Mouse (Mus musculus) midbrain, embryonic 11.5 days (tissue): ENCODE results near the gene Stradb. TPM values are rescaled to one million over a fixed set of nuclear protein-coding genes. Genes with fewer than 3 reads are reported as not detected.
"Not testable (repeated sequence)": the region's sequence is repeated elsewhere in the genome, so short reads cannot be mapped to it uniquely, and the experiment has no call there.

Experiments used
- ATAC-seq: fragments of 200-750 bp; cut with Nextera tagmentation; 2 replicates; pipeline ENCODE4 v1.8.0; 2017; ENCODE audit warnings: moderate TSS enrichment, moderate library complexity; ENCODE audit not compliant: low FRiP score
- DNase-seq: peaks from one replicate; pipeline ENCODE4 v3.0.0; 2015; ENCODE audit warnings: low spot score; ENCODE audit errors: missing footprints
- H3K27ac ChIP-seq: fragments of 300-500 bp; sonication (generic); 2 replicates; pipeline ENCODE4 v1.5.1; 2014; ENCODE audit warnings: low read depth, low read length
- H3K27me3 ChIP-seq: fragments of 300-500 bp; sonication (generic); 2 replicates; pipeline ENCODE4 v1.6.1; 2014; ENCODE audit warnings: mild to moderate bottlenecking, low read length, moderate library complexity, mixed read lengths; ENCODE audit not compliant: control insufficient read depth, insufficient read depth
- H3K36me3 ChIP-seq: fragments of 300-500 bp; sonication (generic); 2 replicates; pipeline ENCODE4 v1.6.1; 2014; ENCODE audit warnings: mild to moderate bottlenecking, low read length, moderate library complexity, mixed read lengths; ENCODE audit not compliant: control insufficient read depth, insufficient read depth
- H3K4me1 ChIP-seq: fragments of 300-500 bp; sonication (generic); 2 replicates; pipeline ENCODE4 v1.6.1; 2014; ENCODE audit warnings: low read length; ENCODE audit not compliant: control insufficient read depth, insufficient read depth
- H3K4me2 ChIP-seq: fragments of 300-500 bp; sonication (generic); 2 replicates; pipeline ENCODE4 v1.6.1; 2014; ENCODE audit warnings: mild to moderate bottlenecking, moderate library complexity
- H3K4me3 ChIP-seq: fragments of 300-500 bp; sonication (generic); 2 replicates; pipeline ENCODE4 v1.5.1; 2014; ENCODE audit warnings: low read depth, low read length
- H3K9ac ChIP-seq: fragments of 300-500 bp; sonication (generic); 2 replicates; pipeline ENCODE4 v1.6.1; 2014; ENCODE audit warnings: low read length
- H3K9me3 ChIP-seq: fragments of 300-500 bp; sonication (generic); 2 replicates; pipeline ENCODE4 v1.6.1; 2016; ENCODE audit warnings: low read length; ENCODE audit not compliant: control insufficient read depth
- WGBS: fragments of 180-500 bp; shearing (Covaris S2); extraction: QIAGEN DNeasy Blood & Tissue Kit; methylation state at CpG from one replicate; pipeline ENCODE4 v1.1.7; 2014; 5-methylcytosine and 5-hydroxymethylcytosine counted together
- polyA plus RNA-seq: library from polyadenylated mRNA; unstranded; fragments of >200 nt; fragmentation: Nextera tagmentation; extraction: Ambion mirVana; gene quantifications from 2 replicates; pipeline ENCODE4 v1.2.1, GENCODE M21; 2014

Stradb gene
- polyA plus RNA-seq, 1 experiment from 2014 or later, result 35.1 TPM

DNA sequence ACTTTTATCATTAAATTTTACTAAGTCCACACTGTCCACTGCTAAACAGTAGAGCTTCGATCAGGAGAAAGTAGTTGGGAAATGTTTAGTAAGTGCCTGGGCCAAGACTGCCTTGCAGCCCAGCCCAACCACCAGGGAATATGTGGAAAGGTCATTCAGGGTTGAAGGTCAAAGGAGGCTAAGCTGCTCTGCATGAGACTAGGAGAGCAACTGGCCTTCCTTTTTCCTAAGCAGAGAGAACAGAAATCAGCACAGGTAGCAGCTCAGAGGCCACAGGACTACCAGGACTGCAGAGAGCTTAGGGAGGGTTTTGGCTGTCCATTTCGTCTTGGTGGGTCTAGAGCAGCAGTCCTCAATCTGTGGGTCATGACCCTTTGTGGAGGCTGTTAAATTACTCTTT is 15.4 kb upstream of the Stradb start:
- H3K4me1 ChIP-seq, result peaks cover 8% of the 10 kb centered on the region; the same call in 1 of the 2 replicates
- H3K36me3 ChIP-seq, result no peaks in the 10 kb centered on the region
- 36% methylated on average over 2 of the region's 2 CpGs for WGBS
- no peak overlapping the region for H3K27ac ChIP-seq
- no peak overlapping the region for H3K9ac ChIP-seq
- ATAC-seq, result no peak
- H3K4me3 ChIP-seq, result no peak overlapping the region
- H3K27me3 ChIP-seq, result no peaks in the 10 kb centered on the region
- DNase-seq, result no peak
- no peak overlapping the region for H3K4me2 ChIP-seq
- no peaks in the 10 kb centered on the region for H3K9me3 ChIP-seq

GRCm38 (mm10) chr1:58958789-58959526 is 14.4 kb upstream of the Stradb start:
- H3K36me3 ChIP-seq, H3K4me3 ChIP-seq, H3K27ac ChIP-seq, H3K9ac ChIP-seq, H3K4me2 ChIP-seq, H3K27me3 ChIP-seq, H3K9me3 ChIP-seq, ATAC-seq, DNase-seq, H3K4me1 ChIP-seq: not testable (repeated sequence)
- 83% methylated on average over 16 of the region's 16 CpGs for WGBS

- Histone ChIP-seq H3K4me2 (no peak overlapping the region), H3K9me3 (no peaks in the 10 kb centered on the region), H3K4me3 (no peak overlapping the region), H3K9ac (no peak overlapping the region), H3K36me3 (no peaks in the 10 kb centered on the region), H3K27me3 (no peaks in the 10 kb centered on the region), H3K27ac (no peak overlapping the region), H3K4me1 (peaks cover 8% of the 10 kb centered on the region; the same call in 1 of the 2 replicates)
- no peak for DNase-seq
- no peak for ATAC-seq
- 84% methylated on average over 2 of the region's 2 CpGs for WGBS
These were observed 13.6 kb upstream of the Stradb start for GRCm38 (mm10) chr1:58959682-58960081.

DNA sequence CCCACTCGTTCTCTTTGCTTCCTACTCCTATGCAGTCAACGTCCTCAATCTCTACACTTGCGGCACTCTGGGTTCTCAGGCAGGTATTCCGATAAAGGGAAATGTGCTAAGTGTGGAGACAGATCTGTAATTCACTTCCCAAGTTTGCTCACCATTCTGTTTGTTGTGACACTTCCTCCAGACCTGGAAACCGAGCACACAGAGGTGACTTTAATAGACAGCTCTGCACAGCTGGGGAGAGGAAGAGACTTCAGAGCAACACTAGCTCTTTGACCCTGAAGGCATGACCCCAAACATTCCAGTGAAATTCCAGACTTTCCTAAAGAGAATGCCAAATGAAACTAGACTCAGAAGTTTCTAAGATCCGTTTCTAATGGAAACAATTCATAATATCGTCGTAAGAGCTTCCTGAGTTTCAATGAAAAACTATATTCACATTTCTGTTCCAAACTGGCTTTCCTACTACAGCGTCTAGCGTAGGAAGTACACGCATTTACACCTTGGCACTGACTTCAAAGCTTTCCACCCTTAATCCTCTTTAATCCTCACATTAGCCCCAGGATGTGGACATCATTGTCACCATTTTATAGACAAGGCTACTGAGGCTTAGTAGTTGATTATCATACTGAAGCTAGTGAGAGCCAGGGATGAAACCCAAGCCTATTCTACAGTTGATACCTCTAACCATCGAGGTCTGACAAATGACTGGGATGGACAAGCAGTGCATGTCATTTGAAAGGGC is 12.0 kb upstream of the Stradb start:
- Histone ChIP-seq H3K36me3 (no peaks in the 10 kb centered on the region), H3K9ac (no peak overlapping the region), H3K27ac (no peak overlapping the region), H3K9me3 (no peaks in the 10 kb centered on the region), H3K4me2 (no peak overlapping the region), H3K4me3 (no peak overlapping the region), H3K27me3 (no peaks in the 10 kb centered on the region), H3K4me1 (peaks cover 8% of the 10 kb centered on the region; the same call in 1 of the 2 replicates)
- DNase-seq (no peak), ATAC-seq (no peak)
- 56% methylated on average over 12 of the region's 12 CpGs for WGBS

GRCm38 (mm10) chr1:58962418-58962817 is 10.9 kb upstream of the Stradb start:
- WGBS, result 87% methylated on average over 5 of the region's 5 CpGs
- H3K4me1 ChIP-seq, result peaks cover 8% of the 10 kb centered on the region; the same call in 1 of the 2 replicates
- ATAC-seq, result no peak

DNA sequence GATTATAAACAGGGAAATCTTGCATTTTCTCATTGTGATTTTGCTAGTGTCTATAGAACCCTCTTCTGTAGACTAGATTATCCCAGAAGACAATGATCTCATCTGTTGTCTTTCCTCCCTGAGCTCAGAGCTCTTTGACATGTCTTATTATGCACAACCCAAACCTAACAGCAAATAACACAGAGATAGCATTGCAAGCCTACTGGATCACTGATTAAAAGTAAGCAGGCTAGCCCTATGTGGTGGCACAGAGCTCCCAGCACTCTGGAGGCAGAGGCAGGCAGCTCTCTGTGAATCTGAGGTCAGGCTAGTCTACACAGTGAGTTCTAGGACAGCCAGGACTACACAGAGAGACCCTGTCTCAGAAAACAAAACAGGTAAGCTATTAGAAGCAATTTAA is 10.5 kb upstream of the Stradb start:
- Histone ChIP-seq H3K4me3 (no peak overlapping the region), H3K4me1 (peaks cover 8% of the 10 kb centered on the region; the same call in 1 of the 2 replicates), H3K4me2 (no peak overlapping the region), H3K9ac (no peak overlapping the region), H3K9me3 (no peaks in the 10 kb centered on the region), H3K27ac (no peak overlapping the region), H3K27me3 (no peaks in the 10 kb centered on the region), H3K36me3 (no peaks in the 10 kb centered on the region)
- no peak for DNase-seq
- ATAC-seq, result no peak

More at GRCm38 (mm10) chr1:58962418-58962817, 10.9 kb upstream of the Stradb start:
- Histone ChIP-seq H3K27ac (no peak overlapping the region), H3K9me3 (no peaks in the 10 kb centered on the region), H3K27me3 (no peaks in the 10 kb centered on the region), H3K4me3 (no peak overlapping the region), H3K4me2 (no peak overlapping the region), H3K9ac (no peak overlapping the region), H3K36me3 (no peaks in the 10 kb centered on the region)
- DNase-seq, result no peak

GRCm38 (mm10) chr1:58967534-58967933 is 5.8 kb upstream of the Stradb start:
- Histone ChIP-seq H3K9me3 (no peaks in the 10 kb centered on the region), H3K27ac (no peak overlapping the region), H3K36me3 (no peaks in the 10 kb centered on the region), H3K27me3 (no peaks in the 10 kb centered on the region; the same call in 1 of the 2 replicates), H3K4me2 (no peak overlapping the region), H3K4me1 (peaks cover 21% of the 10 kb centered on the region), H3K9ac (no peak overlapping the region), H3K4me3 (no peak overlapping the region)
- no peak for DNase-seq
- 32% methylated on average over 4 of the region's 4 CpGs for WGBS
- no peak for ATAC-seq

DNA sequence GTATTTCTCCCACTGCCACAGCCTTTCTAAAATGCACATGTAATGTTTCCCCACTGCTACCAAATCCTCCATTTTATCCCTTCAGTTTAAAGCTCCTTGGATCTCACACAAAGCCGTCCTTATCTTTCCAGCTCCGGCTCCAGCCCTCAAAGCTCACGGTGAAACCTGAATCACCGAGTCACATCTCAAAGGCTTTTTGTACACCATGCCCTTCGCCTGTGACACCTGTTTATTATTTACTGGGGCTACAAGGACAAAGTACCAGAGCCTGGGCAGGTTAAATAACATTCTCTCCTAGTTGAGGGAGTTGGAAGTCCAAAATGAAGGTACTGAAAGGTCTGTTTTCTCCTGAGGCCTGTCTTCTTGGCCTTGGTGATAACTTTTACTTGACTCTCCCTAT is 3.3 kb upstream of the Stradb start:
- H3K27me3 ChIP-seq, result no peaks in the 10 kb centered on the region; the same call in 1 of the 2 replicates
- no peak overlapping the region for H3K9ac ChIP-seq
- WGBS, result 58% methylated on average over 5 of the region's 5 CpGs
- no peak overlapping the region for H3K4me3 ChIP-seq
- DNase-seq, result no peak
- no peak overlapping the region for H3K27ac ChIP-seq
- H3K4me2 ChIP-seq, result no peak overlapping the region
- no peaks in the 10 kb centered on the region for H3K36me3 ChIP-seq
- no peak for ATAC-seq
- H3K9me3 ChIP-seq, result no peaks in the 10 kb centered on the region
- H3K4me1 ChIP-seq, result peaks cover 24% of the 10 kb centered on the region

GRCm38 (mm10) chr1:58971097-58971496 is 2.2 kb upstream of the Stradb start:
- 86% methylated on average over 6 of the region's 6 CpGs for WGBS
- H3K4me2 ChIP-seq, result no peak overlapping the region
- peaks cover 24% of the 10 kb centered on the region for H3K4me1 ChIP-seq

More at GRCm38 (mm10) chr1:58971097-58971496, 2.2 kb upstream of the Stradb start:
- ATAC-seq (no peak), DNase-seq (no peak)
- Histone ChIP-seq H3K9me3 (no peaks in the 10 kb centered on the region), H3K27me3 (no peaks in the 10 kb centered on the region; the same call in 1 of the 2 replicates), H3K27ac (no peak overlapping the region), H3K9ac (no peak overlapping the region), H3K36me3 (no peaks in the 10 kb centered on the region), H3K4me3 (no peak overlapping the region)
